Mouse (Mus musculus) lung, adult 2 months (tissue): ENCODE results near the gene Trip12. TPM values are rescaled to one million over a fixed set of nuclear protein-coding genes. Genes with fewer than 3 reads are reported as not detected.
A peak's percentile ranks its signal among the peaks of the same experiment; 100 is the strongest.

ENCODE experiments used
- DNase-seq: peaks from one replicate; pipeline ENCODE4 v3.0.0; 2022
- H3K4me1 ChIP-seq: fragments of 200-500 bp; 2 replicates; pipeline ENCODE4 v1.6.1; 2011; ENCODE audit warnings: low read length; ENCODE audit not compliant: control insufficient read depth, insufficient read depth
- H3K4me3 ChIP-seq: fragments of 200-500 bp; replicated peaks from 2 replicates; pipeline ENCODE3; 2011; ENCODE audit warnings: low read depth, mild to moderate bottlenecking, control low read depth, low read length; ENCODE audit errors: extremely low read depth
- CTCF ChIP-seq: fragments of 200-500 bp; IDR thresholded peaks from 2 replicates; pipeline ENCODE4 v1.5.1; 2011; ENCODE audit warnings: mild to moderate bottlenecking, low read length, control low read depth; ENCODE audit not compliant: insufficient read depth
- POLR2A ChIP-seq: fragments of 200-500 bp; IDR thresholded peaks from 2 replicates; pipeline ENCODE4 v1.6.1; 2011; ENCODE audit warnings: low read depth, mild to moderate bottlenecking, control low read depth, low read length, borderline replicate concordance; ENCODE audit errors: extremely low read depth
- WGBS: fragments of 180-500 bp; shearing (Covaris S2); methylation state at CpG from one replicate; pipeline ENCODE4 v1.1.7; 2018; 5-methylcytosine and 5-hydroxymethylcytosine counted together
- polyA plus RNA-seq: library from polyadenylated mRNA; depleted of rRNA; stranded (reverse); fragments of >200 nt; gene quantifications from 2 replicates; pipeline ENCODE4 v1.2.3, GENCODE M21; 2012; rRNA removed

Trip12 gene
- polyA plus RNA-seq: 15.1 and 31.0 TPM in 2 replicates

DNA sequence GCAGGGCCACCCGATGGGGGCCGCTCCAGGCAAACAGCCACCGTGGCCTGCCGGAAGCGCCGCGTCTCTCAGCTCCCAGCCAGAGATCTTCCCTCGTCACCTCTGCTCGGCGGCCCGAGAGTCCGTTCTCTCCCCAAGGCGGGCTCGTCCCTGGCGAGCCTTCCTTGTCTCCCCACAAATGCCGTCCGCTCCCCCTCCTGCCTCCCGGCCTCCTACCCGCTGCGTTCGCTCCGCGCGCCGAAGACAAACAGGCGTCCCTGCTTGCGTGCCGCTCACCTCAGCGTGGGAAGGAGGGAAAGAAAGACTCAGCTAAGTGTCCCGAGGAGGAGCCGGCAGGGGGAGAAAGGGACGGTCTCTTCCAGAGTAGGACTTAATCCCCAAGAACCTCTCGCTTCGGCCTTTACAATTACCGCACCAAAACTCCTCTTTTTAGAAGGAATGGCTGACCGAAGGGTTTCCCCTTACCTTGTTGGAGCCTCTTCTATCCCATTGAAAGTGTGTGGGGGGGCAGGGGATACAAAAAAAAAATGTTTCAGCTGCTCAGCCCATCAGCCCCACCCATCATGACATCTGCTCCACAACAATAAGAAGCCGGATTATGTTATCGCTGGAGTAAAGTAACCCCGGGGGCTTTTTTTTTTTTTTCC lies at the start of gene Trip12:
Gene Trip12, minus strand, starts transcription at position 499 of the 647 bp plus-strand sequence.
- DNase-seq: no peak
- no peak for TF ChIP-seq CTCF
- no peak for TF ChIP-seq POLR2A
- H3K4me1 ChIP-seq: no peaks in the 10 kb centered on the region; the same call in 1 of the 2 replicates
- peak within 1 kb of the TSS; percentile 75 for H3K4me3 ChIP-seq
- WGBS: under 1% methylated on average over 39 of the region's 39 CpGs

DNA sequence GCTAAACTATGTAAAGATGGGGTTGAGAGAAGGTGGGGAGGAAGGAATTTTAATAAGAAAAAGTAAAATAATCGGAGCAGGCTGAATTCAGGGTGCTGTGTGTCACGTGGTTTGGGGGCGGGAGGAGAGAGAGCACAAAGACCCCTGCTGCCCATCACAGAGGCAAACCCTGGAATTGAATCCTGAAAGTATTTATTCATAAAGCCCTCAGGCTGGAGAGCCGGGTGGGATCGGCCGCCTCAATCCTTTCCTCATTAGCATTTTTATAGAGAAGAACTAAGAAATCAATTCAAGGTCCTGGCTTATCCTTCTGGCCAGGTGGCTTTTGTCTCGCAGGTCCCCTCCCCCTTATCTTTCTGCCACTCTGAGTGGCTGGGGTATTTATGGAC lies 49.7 kb upstream of the Trip12 start:
- no peak for DNase-seq
- WGBS: 59% methylated on average over 7 of the region's 7 CpGs
- Histone ChIP-seq H3K4me3 (no peak overlapping the region), H3K4me1 (no peaks in the 10 kb centered on the region)
- TF ChIP-seq POLR2A: no peak
- no peak for TF ChIP-seq CTCF

DNA sequence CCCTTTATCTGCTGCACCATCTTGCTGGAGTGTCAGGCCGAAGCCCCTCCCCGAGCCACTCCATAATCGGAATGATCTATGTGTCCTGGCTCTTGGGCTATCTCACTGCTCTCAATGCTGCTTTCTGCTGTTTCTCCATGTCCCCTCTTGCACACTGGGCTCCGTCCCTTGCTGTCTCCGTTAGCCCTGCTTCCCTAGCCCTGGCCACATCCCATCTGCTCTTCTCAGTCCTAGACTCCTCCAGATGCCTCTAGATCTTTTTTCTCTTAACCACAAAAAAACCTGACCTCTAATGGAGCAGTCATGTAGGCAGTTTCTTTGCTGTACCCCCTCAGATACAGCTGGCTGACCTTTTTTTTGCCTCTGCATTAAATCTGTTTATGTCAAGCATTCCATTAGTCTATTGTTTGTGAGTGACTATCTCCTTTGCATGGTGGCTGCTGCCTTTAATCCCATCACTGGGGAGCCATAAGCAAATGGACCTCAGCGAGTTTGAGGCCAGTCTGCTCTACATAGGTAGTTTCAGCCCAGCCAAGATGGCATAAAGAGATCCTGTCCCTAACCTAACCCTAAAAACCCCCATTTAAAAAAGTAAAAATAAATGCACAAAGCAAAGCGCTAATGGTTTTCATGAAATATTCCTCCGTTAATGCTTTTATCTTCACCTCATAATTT lies 49.2 kb upstream of the Trip12 start:
- 57% methylated on average over 8 of the region's 8 CpGs for WGBS
- TF ChIP-seq POLR2A (no peak), CTCF (no peak)
- no peak for DNase-seq
- Histone ChIP-seq H3K4me1 (no peaks in the 10 kb centered on the region), H3K4me3 (no peak overlapping the region)

DNA sequence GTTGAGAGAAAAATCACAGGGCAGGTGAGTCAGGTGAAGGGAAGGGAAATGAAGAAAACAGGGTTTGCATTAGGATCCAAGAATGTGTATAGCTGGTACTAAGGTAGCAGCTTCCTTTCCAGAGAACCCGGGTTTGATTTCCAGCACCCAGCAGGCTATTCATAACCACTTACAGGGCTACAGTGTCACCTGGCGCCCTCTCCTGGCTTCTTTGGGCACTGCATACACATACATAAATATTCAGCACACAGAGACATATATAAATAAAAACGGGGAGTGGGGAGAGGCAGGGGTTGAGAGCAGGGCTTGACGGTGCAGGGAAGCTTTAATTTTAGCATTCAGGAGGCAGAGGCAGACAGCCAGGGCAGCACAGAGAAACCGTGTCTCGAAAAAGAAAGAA lies 45.6 kb upstream of the Trip12 start:
- no peak for DNase-seq
- no peak overlapping the region for H3K4me3 ChIP-seq
- no peak for TF ChIP-seq POLR2A
- TF ChIP-seq CTCF: peak; percentile 27
- 82% methylated on average over 6 of the region's 6 CpGs for WGBS
- H3K4me1 ChIP-seq: no peaks in the 10 kb centered on the region

DNA sequence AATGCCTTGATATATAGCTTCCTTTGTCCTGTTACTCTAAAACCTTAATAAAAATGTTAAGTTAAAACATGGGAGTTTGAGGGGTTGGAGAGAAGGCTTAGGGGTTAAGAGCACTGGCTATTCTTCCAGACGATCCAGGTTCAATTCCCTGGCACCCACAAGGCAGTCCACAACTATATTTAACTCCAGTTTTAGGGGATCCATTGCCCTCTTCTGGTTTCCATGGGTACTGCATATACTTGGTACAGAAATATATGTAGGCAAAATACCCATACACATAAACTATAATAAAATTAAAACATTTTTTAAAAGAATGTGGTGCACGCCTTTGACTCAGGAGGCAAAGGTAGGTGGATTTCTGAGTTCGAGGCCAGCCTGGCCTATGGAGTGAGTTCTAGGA lies 44.9 kb upstream of the Trip12 start:
- no peak overlapping the region for H3K4me3 ChIP-seq
- H3K4me1 ChIP-seq: no peaks in the 10 kb centered on the region
- TF ChIP-seq POLR2A: no peak
- peak; percentile 18; the same call in 1 of the 2 replicates for TF ChIP-seq CTCF
- no peak for DNase-seq
- 69% methylated on average over 3 of the region's 3 CpGs for WGBS

DNA sequence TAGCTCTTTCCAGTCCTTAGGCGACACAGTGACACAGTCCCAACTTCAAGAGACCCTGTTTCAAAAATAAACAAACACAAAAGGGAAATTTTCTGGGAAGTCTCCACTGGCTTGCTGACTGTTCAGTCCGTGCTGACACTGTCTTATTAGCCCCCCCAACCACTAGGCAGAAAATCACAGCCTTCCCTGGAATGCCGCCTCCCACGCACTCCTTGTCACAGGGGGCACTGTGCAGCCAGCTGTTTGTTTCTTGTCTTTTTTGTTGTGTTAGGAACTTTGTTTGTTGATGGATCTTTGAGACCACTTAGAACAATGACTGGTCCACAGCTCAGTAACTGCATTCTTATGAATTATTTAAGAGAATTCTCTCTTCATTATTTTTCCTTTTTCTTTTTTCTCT lies 43.6 kb upstream of the Trip12 start:
- H3K4me1 ChIP-seq: no peaks in the 10 kb centered on the region
- 62% methylated on average over 4 of the region's 4 CpGs for WGBS
- TF ChIP-seq POLR2A: no peak
- no peak for TF ChIP-seq CTCF
- DNase-seq: no peak
- no peak overlapping the region for H3K4me3 ChIP-seq

DNA sequence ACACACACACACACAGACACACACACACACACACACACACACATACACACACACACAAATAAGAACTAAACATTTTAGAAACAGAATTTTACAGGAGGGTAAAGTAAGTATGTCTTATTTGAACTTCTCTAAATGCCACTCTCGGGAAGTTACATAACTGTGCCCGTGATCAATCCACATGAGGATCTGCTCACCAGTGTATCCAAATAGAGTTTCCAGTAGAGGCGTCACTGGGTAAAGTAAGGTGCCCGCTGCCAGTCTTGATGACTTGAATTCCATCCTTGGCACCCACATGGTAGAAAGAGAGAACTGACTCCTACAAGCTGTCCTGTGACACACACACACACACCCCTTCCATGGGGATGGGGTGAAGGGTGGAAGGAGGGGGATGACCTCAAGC lies 42.6 kb upstream of the Trip12 start:
- DNase-seq: no peak
- Histone ChIP-seq H3K4me3 (no peak overlapping the region), H3K4me1 (no peaks in the 10 kb centered on the region)
- WGBS: 81% methylated on average over 4 of the region's 4 CpGs
- TF ChIP-seq CTCF: no peak
- no peak for TF ChIP-seq POLR2A

DNA sequence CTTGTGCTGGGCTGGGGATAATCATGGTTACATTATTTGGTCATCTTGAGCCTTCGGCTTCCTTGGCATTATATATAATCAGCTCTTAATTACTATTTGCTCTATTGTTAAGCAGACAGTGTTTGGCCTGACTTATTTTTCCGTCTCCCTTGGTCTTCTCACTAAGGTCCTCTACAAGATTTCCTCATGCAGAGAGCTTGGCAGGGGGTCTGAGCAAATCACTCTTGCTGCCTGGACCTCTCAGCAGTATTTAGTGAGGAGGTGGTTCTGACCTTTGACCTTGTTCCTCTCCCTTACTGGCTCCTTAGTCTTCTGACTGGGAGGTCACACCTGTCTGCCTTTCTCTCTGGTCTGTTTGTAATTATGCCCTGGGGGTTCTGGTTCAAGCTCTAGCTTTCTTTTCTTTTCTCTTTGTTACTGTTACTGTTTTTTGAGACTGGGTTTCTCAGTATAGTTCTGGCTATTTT lies 41.8 kb upstream of the Trip12 start:
- no peak for DNase-seq
- Histone ChIP-seq H3K4me1 (no peaks in the 10 kb centered on the region), H3K4me3 (no peak overlapping the region)
- TF ChIP-seq POLR2A (no peak), CTCF (no peak)
- 69% methylated on average over 2 of the region's 2 CpGs for WGBS

DNA sequence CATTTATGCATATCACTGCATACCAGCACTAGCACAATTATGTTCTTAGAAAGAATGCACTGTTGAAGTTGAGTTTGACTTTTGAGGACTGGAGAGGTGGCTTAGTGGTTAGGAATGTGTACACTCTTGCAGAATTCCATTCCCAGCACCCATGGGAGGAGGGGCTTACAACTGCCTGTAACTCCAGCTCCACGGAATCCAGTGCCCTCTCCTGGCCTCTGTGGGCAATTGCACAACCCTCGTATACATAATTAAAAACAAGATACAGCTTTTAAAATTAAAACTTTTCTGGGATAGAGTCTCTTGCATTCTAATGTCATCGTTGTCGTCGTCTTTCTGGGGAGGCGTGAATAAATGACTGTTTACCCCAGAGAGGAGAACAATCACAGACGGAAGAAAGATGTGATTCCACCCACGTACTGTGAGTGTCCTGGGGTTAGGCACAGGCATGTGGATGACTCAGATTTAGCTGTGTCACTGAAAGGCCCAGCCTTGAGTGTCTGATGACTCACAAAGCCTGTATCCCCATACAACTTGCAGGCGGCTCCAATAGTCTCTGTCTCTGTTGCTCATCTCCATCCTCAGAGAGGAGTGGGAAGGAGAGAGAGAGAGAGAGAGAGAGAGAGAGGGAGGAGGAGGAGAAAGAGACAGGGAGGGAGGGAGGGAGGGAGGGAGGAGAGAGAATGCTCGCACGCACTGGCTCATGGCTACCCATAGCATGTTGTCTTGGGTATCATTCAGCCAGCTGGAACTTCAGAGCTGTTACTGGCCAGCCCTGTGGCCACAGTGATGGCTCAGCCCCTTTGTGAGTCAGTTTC lies 41.1 kb upstream of the Trip12 start:
- Histone ChIP-seq H3K4me3 (no peak overlapping the region), H3K4me1 (no peaks in the 10 kb centered on the region)
- DNase-seq: no peak
- WGBS: 63% methylated on average over 11 of the region's 11 CpGs
- TF ChIP-seq POLR2A: no peak
- TF ChIP-seq CTCF: peak; percentile 45; the same call in 1 of the 2 replicates
